Mouse (Mus musculus): ENCODE data around the gene Larp1. TPM values are rescaled to one million over a fixed set of nuclear protein-coding genes. Genes with fewer than 3 reads are reported as not detected.
A peak's percentile ranks its signal among the peaks of the same experiment; 100 is the strongest.

Larp1 gene
- polyA plus RNA-seq, 1 experiment from 2014 or later = 26.9 TPM

DNA sequence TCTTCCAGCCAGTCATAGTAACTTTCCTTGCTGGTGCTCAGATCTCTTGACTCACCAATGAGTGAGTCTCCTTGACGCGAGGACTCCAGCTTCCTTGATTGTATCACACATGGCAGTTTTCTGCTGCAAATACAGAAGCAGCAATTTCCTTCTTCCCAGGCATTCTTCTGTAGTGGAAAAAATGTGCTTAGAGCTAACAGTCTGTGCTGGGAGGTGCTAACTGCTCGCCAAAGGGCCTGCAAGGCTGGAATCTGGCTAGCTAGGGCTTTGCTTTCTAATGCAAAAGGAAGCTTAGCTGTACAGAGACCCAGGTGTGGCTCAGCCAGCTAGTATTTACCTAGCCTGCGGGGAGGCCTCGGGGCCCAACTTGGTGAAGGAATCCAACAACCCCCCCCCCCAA, 38.3 kb upstream of the Larp1 start:
- Histone ChIP-seq H3K9ac (no peak overlapping the region), H3K27ac (ENCODE audit: low read depth) (peak overlapping the region; percentile 19; the same call in 1 of the 2 replicates), H3K4me1 (ENCODE audit: insufficient read depth) (peaks cover 3% of the 10 kb centered on the region; the same call in 1 of the 2 replicates), H3K4me2 (no peak overlapping the region), H3K4me3 (ENCODE audit: low read depth, low read length) (no peak overlapping the region), H3K9me3 (ENCODE audit: low read depth, low read length) (no peaks in the 10 kb centered on the region; the same call in 1 of the 2 replicates), H3K36me3 (ENCODE audit: insufficient read depth) (no peaks in the 10 kb centered on the region), H3K27me3 (ENCODE audit: insufficient read depth, low read length) (no peaks in the 10 kb centered on the region)
- no peak for DNase-seq
- WGBS = 21% methylated on average over 5 of the region's 5 CpGs
- no peak for TF ChIP-seq CTCF (IDR thresholded peaks at IDR 0.05; ENCODE audit: low read depth)
- 0 out of 2 replicates have a peak, but pooled peaks have one; percentile 18 for ATAC-seq (ENCODE audit: insufficient read depth)

DNA sequence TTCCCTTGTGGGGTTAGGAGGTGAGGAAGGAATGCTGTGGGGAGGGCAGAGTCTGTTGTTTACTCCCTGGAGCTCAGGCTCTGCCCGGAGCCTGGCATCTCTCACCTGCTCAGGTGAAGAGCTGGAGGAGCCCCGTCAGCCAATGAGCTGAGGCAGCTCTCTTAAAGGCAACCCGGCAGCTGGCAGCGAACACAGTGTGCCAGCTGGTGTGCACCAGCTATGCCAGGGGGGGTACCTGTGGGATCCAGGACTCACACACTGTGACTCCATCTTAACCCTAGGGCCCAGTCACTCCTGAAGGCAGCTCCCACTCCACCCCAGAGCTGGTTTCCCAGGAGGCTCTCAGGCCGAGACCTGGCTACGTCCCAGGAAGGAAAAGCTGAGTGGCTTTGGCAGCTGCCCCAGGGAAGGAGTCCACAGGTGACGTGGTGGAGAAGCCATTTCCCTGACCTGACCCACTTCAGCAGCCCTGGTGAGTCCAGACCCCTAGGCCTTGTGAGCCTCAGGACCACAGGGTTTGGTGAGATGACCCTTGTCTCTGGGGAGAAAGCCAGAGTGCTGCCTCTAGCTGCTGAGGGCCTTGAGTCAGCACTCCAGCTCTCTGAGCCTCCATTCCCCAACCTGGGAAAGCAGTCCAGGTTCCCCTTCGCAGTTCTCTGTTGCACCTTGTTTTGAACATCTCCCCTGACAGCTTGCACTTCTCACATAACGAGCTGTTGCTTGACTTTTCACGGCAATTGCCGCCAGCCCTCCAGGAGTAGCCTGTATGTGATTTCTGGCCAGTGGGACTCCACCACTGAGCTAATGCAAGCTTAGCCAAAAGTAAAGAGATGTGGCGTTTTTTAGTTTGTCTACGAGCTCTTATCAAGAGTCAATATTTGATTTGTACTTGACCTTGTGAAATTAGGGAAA, 35.6 kb upstream of the Larp1 start:
- Histone ChIP-seq H3K36me3 (ENCODE audit: insufficient read depth) (no peaks in the 10 kb centered on the region), H3K27me3 (ENCODE audit: insufficient read depth, low read length) (no peaks in the 10 kb centered on the region), H3K4me1 (ENCODE audit: insufficient read depth) (peaks cover 3% of the 10 kb centered on the region; the same call in 1 of the 2 replicates), H3K9me3 (ENCODE audit: low read depth, low read length) (no peaks in the 10 kb centered on the region), H3K4me2 (peak overlapping the region; percentile 25), H3K27ac (ENCODE audit: low read depth) (peak overlapping the region; percentile 65), H3K4me3 (ENCODE audit: low read depth, low read length) (no peak overlapping the region), H3K9ac (no peak overlapping the region)
- whole genome bisulfite sequencing = 42% methylated on average over 13 of the region's 13 CpGs
- peak; percentile 64 for DNase-seq
- ATAC-seq (ENCODE audit: insufficient read depth) = peak; percentile 56
- TF ChIP-seq CTCF (IDR thresholded peaks at IDR 0.05; ENCODE audit: low read depth) = no peak

DNA sequence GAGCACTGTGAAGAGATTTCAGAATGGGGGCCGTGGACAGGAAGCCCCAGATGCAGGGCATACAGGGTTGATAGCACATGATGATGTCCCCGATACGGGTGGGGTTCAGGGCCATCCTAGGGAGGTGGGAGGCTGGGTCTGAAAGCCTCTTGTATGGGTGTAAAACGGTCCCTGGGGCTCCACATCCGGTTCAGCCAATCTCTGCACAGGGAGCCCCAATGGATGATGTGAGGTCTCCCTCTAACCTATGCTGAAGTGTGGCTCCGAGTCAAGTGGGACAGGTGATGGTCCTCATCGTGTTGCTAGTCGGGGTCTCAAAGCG, 35.0 kb upstream of the Larp1 start:
- Histone ChIP-seq H3K4me1 (ENCODE audit: insufficient read depth) (peaks cover 3% of the 10 kb centered on the region; the same call in 1 of the 2 replicates), H3K4me3 (ENCODE audit: low read depth, low read length) (no peak overlapping the region), H3K36me3 (ENCODE audit: insufficient read depth) (no peaks in the 10 kb centered on the region), H3K4me2 (peak overlapping the region; percentile 25; the same call in 1 of the 2 replicates), H3K9ac (no peak overlapping the region), H3K9me3 (ENCODE audit: low read depth, low read length) (no peaks in the 10 kb centered on the region), H3K27me3 (ENCODE audit: insufficient read depth, low read length) (no peaks in the 10 kb centered on the region), H3K27ac (ENCODE audit: low read depth) (no peak overlapping the region)
- no peak for DNase-seq
- peak; percentile 19; the same call in 1 of the 2 replicates for TF ChIP-seq CTCF (IDR thresholded peaks at IDR 0.05; ENCODE audit: low read depth)
- ATAC-seq (ENCODE audit: insufficient read depth) = peak; percentile 43; the same call in 1 of the 2 replicates
- WGBS = 42% methylated on average over 9 of the region's 9 CpGs

DNA sequence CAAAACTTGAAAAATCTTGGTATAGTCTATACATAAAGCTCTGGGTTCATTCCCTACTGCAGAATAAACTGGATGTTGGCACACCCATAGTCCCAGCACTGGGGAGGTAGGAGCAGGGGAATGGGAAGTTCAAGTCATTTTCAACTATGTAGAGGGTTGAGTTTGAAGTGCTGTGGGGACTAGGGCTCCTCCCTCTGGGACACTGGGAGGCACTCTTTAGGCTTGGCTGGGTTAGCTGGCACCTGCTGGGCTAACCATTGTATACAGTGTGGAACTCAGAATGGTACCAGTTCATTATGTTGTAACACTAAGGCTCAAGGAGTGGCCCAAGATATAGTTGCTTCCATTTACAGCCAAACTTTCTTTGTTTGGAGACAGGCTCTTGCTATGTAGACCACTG, 33.0 kb upstream of the Larp1 start:
- ATAC-seq (ENCODE audit: insufficient read depth) = no peak
- Histone ChIP-seq H3K27me3 (ENCODE audit: insufficient read depth, low read length) (no peaks in the 10 kb centered on the region), H3K9ac (no peak overlapping the region), H3K27ac (ENCODE audit: low read depth) (no peak overlapping the region), H3K4me3 (ENCODE audit: low read depth, low read length) (no peak overlapping the region), H3K9me3 (ENCODE audit: low read depth, low read length) (no peaks in the 10 kb centered on the region), H3K36me3 (ENCODE audit: insufficient read depth) (no peaks in the 10 kb centered on the region), H3K4me1 (ENCODE audit: insufficient read depth) (peaks cover 3% of the 10 kb centered on the region; the same call in 1 of the 2 replicates), H3K4me2 (no peak overlapping the region)
- no peak for DNase-seq
- TF ChIP-seq CTCF (IDR thresholded peaks at IDR 0.05; ENCODE audit: low read depth) = no peak

DNA sequence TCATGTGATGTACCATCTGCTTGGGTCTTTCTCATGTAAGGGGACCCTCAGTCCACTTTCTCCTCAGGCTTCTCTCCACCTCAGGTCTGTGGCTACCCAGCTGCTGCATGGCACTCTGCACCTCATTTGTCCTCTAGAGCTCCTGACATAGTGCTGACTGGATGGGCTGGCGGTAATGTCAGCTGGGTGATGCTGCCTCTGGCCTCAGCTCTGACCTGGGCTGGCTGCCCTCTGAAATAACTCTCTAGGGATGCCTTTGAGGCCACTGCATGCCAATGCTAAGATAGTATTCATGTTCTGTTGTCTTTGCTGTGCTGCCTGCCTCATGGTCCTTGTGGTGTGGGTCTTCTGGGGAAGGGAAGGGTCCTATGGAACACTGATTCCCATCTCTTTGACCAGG, 31.2 kb upstream of the Larp1 start:
- Histone ChIP-seq H3K4me1 (ENCODE audit: insufficient read depth) (peaks cover 3% of the 10 kb centered on the region; the same call in 1 of the 2 replicates), H3K4me2 (no peak overlapping the region), H3K27me3 (ENCODE audit: insufficient read depth, low read length) (no peaks in the 10 kb centered on the region), H3K9me3 (ENCODE audit: low read depth, low read length) (no peaks in the 10 kb centered on the region), H3K36me3 (ENCODE audit: insufficient read depth) (no peaks in the 10 kb centered on the region), H3K4me3 (ENCODE audit: low read depth, low read length) (no peak overlapping the region), H3K9ac (no peak overlapping the region), H3K27ac (ENCODE audit: low read depth) (no peak overlapping the region)
- 33% methylated on average over 1 of the region's 1 CpGs for WGBS
- TF ChIP-seq CTCF (IDR thresholded peaks at IDR 0.05; ENCODE audit: low read depth) = no peak
- DNase-seq = no peak
- no peak for ATAC-seq (ENCODE audit: insufficient read depth)

DNA sequence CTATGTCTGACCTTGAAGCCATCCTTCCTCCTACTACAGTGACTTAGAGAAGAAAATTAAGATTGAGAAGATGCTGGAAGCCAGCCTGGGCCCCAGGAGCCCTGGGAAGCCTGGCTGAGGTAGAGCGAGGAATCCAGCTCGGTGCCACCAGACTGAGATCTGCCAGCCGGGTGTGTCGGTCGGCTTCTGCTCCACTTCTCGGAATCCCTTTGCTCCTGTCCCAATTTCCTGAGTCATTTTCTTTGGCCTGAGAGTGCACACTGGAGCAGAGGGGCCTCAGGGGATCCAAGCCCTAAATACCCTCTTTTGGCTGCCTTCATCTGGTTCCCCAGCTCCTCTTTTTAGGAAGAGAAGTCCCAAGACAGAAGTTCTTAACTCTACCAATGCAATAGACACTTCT, 29.2 kb upstream of the Larp1 start:
- no peak for TF ChIP-seq CTCF (IDR thresholded peaks at IDR 0.05; ENCODE audit: low read depth)
- Histone ChIP-seq H3K4me2 (no peak overlapping the region), H3K36me3 (ENCODE audit: insufficient read depth) (no peaks in the 10 kb centered on the region), H3K27ac (ENCODE audit: low read depth) (no peak overlapping the region), H3K9ac (no peak overlapping the region), H3K4me3 (ENCODE audit: low read depth, low read length) (no peak overlapping the region), H3K27me3 (ENCODE audit: insufficient read depth, low read length) (no peaks in the 10 kb centered on the region), H3K4me1 (ENCODE audit: insufficient read depth) (peaks cover 5% of the 10 kb centered on the region; the same call in 1 of the 2 replicates), H3K9me3 (ENCODE audit: low read depth, low read length) (no peaks in the 10 kb centered on the region)
- DNase-seq (no peak), ATAC-seq (ENCODE audit: insufficient read depth) (no peak)
- WGBS = 86% methylated on average over 6 of the region's 6 CpGs

DNA sequence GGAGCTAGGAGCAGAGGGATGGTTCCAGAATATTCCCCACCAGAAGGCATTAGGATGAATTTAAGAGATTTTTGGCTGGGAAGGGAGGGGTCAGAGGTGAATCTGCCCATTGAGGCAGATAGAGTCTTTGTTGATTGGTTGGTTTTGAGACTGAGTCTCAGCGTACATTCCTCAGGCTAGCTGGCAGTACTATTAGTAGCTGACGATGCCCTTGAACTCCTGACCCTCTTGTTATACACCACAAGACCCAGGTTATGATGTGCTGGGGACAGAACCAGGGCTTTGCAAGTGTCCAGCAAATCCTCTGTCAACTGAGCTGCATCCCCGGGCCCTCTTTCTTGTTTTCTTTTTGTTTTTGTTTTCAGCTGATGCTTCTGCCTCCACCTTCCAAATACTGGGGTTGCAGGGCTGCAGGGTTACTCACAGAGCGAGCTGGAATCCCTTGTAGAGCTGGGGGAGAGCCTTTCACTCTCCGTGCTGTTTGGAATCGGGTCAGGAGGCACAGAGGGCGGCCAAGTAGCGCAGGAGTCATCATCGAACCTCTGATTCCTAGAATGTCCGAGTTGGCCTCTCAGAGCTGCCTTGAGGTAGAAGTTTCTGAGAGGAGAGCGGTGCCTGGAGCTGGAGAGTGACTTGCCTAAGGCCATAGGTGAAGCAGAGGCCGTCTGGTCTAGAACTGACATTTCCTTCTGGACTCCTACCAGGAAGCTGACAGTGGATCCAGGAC, 27.6 kb upstream of the Larp1 start:
- TF ChIP-seq CTCF (IDR thresholded peaks at IDR 0.05; ENCODE audit: low read depth) = no peak
- Histone ChIP-seq H3K9ac (no peak overlapping the region), H3K27ac (ENCODE audit: low read depth) (no peak overlapping the region), H3K9me3 (ENCODE audit: low read depth, low read length) (no peaks in the 10 kb centered on the region), H3K36me3 (ENCODE audit: insufficient read depth) (no peaks in the 10 kb centered on the region), H3K4me2 (no peak overlapping the region), H3K4me1 (ENCODE audit: insufficient read depth) (peaks cover 5% of the 10 kb centered on the region; the same call in 1 of the 2 replicates), H3K27me3 (ENCODE audit: insufficient read depth, low read length) (no peaks in the 10 kb centered on the region), H3K4me3 (ENCODE audit: low read depth, low read length) (no peak overlapping the region)
- no peak for DNase-seq
- ATAC-seq (ENCODE audit: insufficient read depth) = no peak
- WGBS = 83% methylated on average over 12 of the region's 12 CpGs

Measured in lung, embryonic 14.5 days (tissue).